24 mouse cellular contexts compared by ENCODE assay signal in genomic region chr4:154197961-154198360, GRCm38 (mm10). TPM values are rescaled to one million over a fixed set of nuclear protein-coding genes. Genes with fewer than 3 reads are reported as not detected.
DNase-seq lines count a peak whose midpoint lies in the region; ATAC-seq and TF ChIP-seq lines count a peak whose summit lies in the region.
"Had no signal": no experiment of that assay in that cellular context is flagged by ENCODE, and none has a peak within 500 bp of the region (broad histone marks: within the 10 kb centered on the region; RNA-seq: fewer than 3 reads in every experiment).

No protein-coding gene starts in this region.

- H3K36me3 ChIP-seq in forebrain, embryonic 11.5 days (ENCODE audit: control insufficient read depth, insufficient read depth, low read length), result no peaks in the 10 kb centered on the region
- H3K36me3 ChIP-seq in forebrain, embryonic 13.5 days (ENCODE audit: poor library complexity, severe bottlenecking), result no peaks in the 10 kb centered on the region
- no peaks in the 10 kb centered on the region for H3K36me3 ChIP-seq in megakaryocyte, embryonic 14.5 days (replicated peaks; ENCODE audit: low read length)
- peaks cover 26% of the 10 kb centered on the region for H3K36me3 ChIP-seq in embryonic facial prominence, embryonic 10.5 days (replicated peaks)
- peaks cover 11% of the 10 kb centered on the region; the same call in 1 of the 2 replicates for H3K36me3 ChIP-seq in limb, embryonic 10.5 days
- H3K36me3 ChIP-seq in kidney, adult 2 months (ENCODE audit: control insufficient read depth, insufficient read depth, low read length), result no peaks in the 10 kb centered on the region
- H3K36me3 ChIP-seq: intestine, embryonic 15.5 days had no signal

- no peak overlapping the region for H3K4me2 ChIP-seq in forebrain, embryonic 11.5 days (ENCODE audit: low read depth, low read length, severe bottlenecking)
- no peak overlapping the region for H3K4me2 ChIP-seq in forebrain, embryonic 13.5 days
- H3K4me2 ChIP-seq: intestine, embryonic 15.5 days had no signal

- DNase-seq in forebrain, embryonic 11.5 days (ENCODE audit: low spot score), result no peak
- DNase-seq in embryonic facial prominence, embryonic 10.5 days (ENCODE audit: low spot score), result peak; percentile 50
- DNase-seq in limb, embryonic 10.5 days (ENCODE audit: low spot score), result no peak
- no peak for DNase-seq in left cerebral cortex, adult 8-10 months (ENCODE audit: low spot score in 2 of 2)
- no peak for DNase-seq in kidney, adult 2 months
- DNase-seq: cerebellum, adult 9-10 months; gastrocnemius, postnatal 10 days; heart, adult 2 months; lung, adult 18-20 months; lung, postnatal 36 days; right cerebral cortex, adult 18-20 months; thymus, postnatal 4 days had no signal

- no peak for ATAC-seq in forebrain, embryonic 11.5 days (replicated peaks; ENCODE audit: low FRiP score)
- no peak for ATAC-seq in forebrain, embryonic 13.5 days
- ATAC-seq in megakaryocyte, adult 5-6 weeks (ENCODE audit: poor library complexity, severe bottlenecking), result no peak
- ATAC-seq: intestine, embryonic 15.5 days had no signal

- H3K27ac ChIP-seq in forebrain, embryonic 11.5 days (ENCODE audit: low read depth, low read length), result no peak overlapping the region
- H3K27ac ChIP-seq in forebrain, embryonic 13.5 days, result no peak overlapping the region
- peak overlapping the region; percentile 89 for H3K27ac ChIP-seq in embryonic facial prominence, embryonic 10.5 days (replicated peaks)
- peak overlapping the region; percentile 73; the same call in 1 of the 2 replicates for H3K27ac ChIP-seq in limb, embryonic 10.5 days
- H3K27ac ChIP-seq in kidney, adult 2 months (ENCODE audit: insufficient read depth, low read depth, low read length), result no peak overlapping the region
- H3K27ac ChIP-seq: heart, adult 2 months; intestine, embryonic 15.5 days; layer of hippocampus, adult 2 months; left cerebral cortex, adult 2 months had no signal

- no peak for TF ChIP-seq POLR2A in kidney, adult 2 months (IDR thresholded peaks at IDR 0.05; ENCODE audit: low read depth, low read length)

- peak overlapping the region; percentile 1; the same call in 1 of the 2 replicates for H3K9ac ChIP-seq in forebrain, embryonic 11.5 days (ENCODE audit: low read length)
- H3K9ac ChIP-seq in forebrain, embryonic 13.5 days, result no peak overlapping the region
- H3K9ac ChIP-seq: intestine, embryonic 15.5 days had no signal

- H3K9me3 ChIP-seq in forebrain, embryonic 11.5 days (ENCODE audit: control insufficient read depth, low read length), result no peaks in the 10 kb centered on the region
- H3K9me3 ChIP-seq in forebrain, embryonic 13.5 days (replicated peaks), result 0 out of 2 replicates have a peak, but pooled peaks cover 6% of the 10 kb centered on the region
- peaks cover 14% of the 10 kb centered on the region for H3K9me3 ChIP-seq in megakaryocyte, embryonic 14.5 days
- no peaks in the 10 kb centered on the region for H3K9me3 ChIP-seq in embryonic facial prominence, embryonic 10.5 days
- no peaks in the 10 kb centered on the region for H3K9me3 ChIP-seq in limb, embryonic 10.5 days (replicated peaks)
- H3K9me3 ChIP-seq: intestine, embryonic 15.5 days had no signal

- H3K27me3 ChIP-seq in forebrain, embryonic 11.5 days (ENCODE audit: control insufficient read depth, insufficient read depth, low read length), result no peaks in the 10 kb centered on the region
- H3K27me3 ChIP-seq in forebrain, embryonic 13.5 days, result no peaks in the 10 kb centered on the region
- peaks cover 25% of the 10 kb centered on the region for H3K27me3 ChIP-seq in megakaryocyte, embryonic 14.5 days (replicated peaks)
- H3K27me3 ChIP-seq in embryonic facial prominence, embryonic 10.5 days (replicated peaks; ENCODE audit: low read depth, poor library complexity, severe bottlenecking), result no peaks in the 10 kb centered on the region
- H3K27me3 ChIP-seq in limb, embryonic 10.5 days (ENCODE audit: low read depth, poor library complexity, severe bottlenecking), result no peaks in the 10 kb centered on the region
- no peaks in the 10 kb centered on the region for H3K27me3 ChIP-seq in kidney, adult 2 months (replicated peaks; ENCODE audit: control insufficient read depth, insufficient read depth, low read length)
- H3K27me3 ChIP-seq: intestine, embryonic 15.5 days had no signal

- WGBS in forebrain, embryonic 11.5 days, result 43% methylated on average over 6 of the region's 6 CpGs
- WGBS in forebrain, embryonic 13.5 days, result 50% methylated on average over 6 of the region's 6 CpGs
- WGBS in embryonic facial prominence, embryonic 10.5 days, result 31% methylated on average over 6 of the region's 6 CpGs
- WGBS in limb, embryonic 10.5 days, result 71% methylated on average over 6 of the region's 6 CpGs
- WGBS in kidney, adult 2 months, result 72% methylated on average over 6 of the region's 6 CpGs

- H3K4me3 ChIP-seq in forebrain, embryonic 11.5 days (ENCODE audit: low read depth, low read length), result no peak overlapping the region
- no peak overlapping the region for H3K4me3 ChIP-seq in forebrain, embryonic 13.5 days
- H3K4me3 ChIP-seq in megakaryocyte, embryonic 14.5 days (replicated peaks), result peak overlapping the region; percentile 11
- H3K4me3 ChIP-seq in embryonic facial prominence, embryonic 10.5 days, result 0 out of 2 replicates have a peak overlapping the region, but pooled peaks have one; percentile 17
- H3K4me3 ChIP-seq in limb, embryonic 10.5 days, result no peak overlapping the region
- no peak overlapping the region for H3K4me3 ChIP-seq in kidney, adult 2 months (ENCODE audit: insufficient read depth, low read depth, low read length)
- H3K4me3 ChIP-seq: erythroblast, embryonic 14.5 days; heart, adult 2 months; intestine, embryonic 15.5 days; layer of hippocampus, adult 2 months; left cerebral cortex, adult 2 months had no signal

- no peak for TF ChIP-seq CTCF in kidney, adult 2 months (conservative IDR thresholded peaks at IDR 0.05; ENCODE audit: insufficient read depth, insufficient read length, low read depth, low read length)

- peaks cover 13% of the 10 kb centered on the region for H3K4me1 ChIP-seq in forebrain, embryonic 11.5 days (replicated peaks; ENCODE audit: control insufficient read depth, insufficient read depth, low read length)
- peaks cover 16% of the 10 kb centered on the region for H3K4me1 ChIP-seq in forebrain, embryonic 13.5 days
- no peaks in the 10 kb centered on the region for H3K4me1 ChIP-seq in megakaryocyte, embryonic 14.5 days
- H3K4me1 ChIP-seq in embryonic facial prominence, embryonic 10.5 days, result peaks cover 54% of the 10 kb centered on the region
- peaks cover 26% of the 10 kb centered on the region for H3K4me1 ChIP-seq in limb, embryonic 10.5 days
- no peaks in the 10 kb centered on the region for H3K4me1 ChIP-seq in kidney, adult 2 months (ENCODE audit: control insufficient read depth, insufficient read depth, low read length)
- H3K4me1 ChIP-seq: intestine, embryonic 15.5 days had no signal

RNA-seq across cellular contexts. Expression of gene Megf6, which starts 27.4 kb away (rescaled TPM):
- polyA plus RNA-seq in forebrain, embryonic 11.5 days (2014; fragmentation: Nextera tagmentation; extraction: Ambion mirVana), result 23.9 and 25.7 TPM in 2 replicates
- 5.8 and 8.1 TPM in 2 replicates for polyA plus RNA-seq in forebrain, embryonic 13.5 days (2015; fragmentation: Nextera tagmentation; extraction: Ambion mirVana)
- not detected in 2 replicates for polyA plus RNA-seq in megakaryocyte, embryonic 14.5 days (2012; ENCODE audit: insufficient read depth, low replicate concordance)
- total RNA-seq in megakaryocyte, adult 5-6 weeks (2015), result not detected in 2 replicates
- total RNA-seq in megakaryocyte, adult 5-6 weeks (2017), result 0.04 TPM in 1 of 2 replicates, not detected in the other
- polyA plus RNA-seq in embryonic facial prominence, embryonic 10.5 days (2016; fragmentation: Nextera tagmentation; extraction: Ambion mirVana), result 37.9 and 38.7 TPM in 2 replicates
- 33.6 and 43.5 TPM in 2 replicates for polyA plus RNA-seq in limb, embryonic 10.5 days (2016; fragmentation: Nextera tagmentation; extraction: Ambion mirVana)
- 1 to 10 TPM; 6.2 to 7.9 (median 7.1) TPM for total RNA-seq in left cerebral cortex, adult 8-10 months (2022)
- 0.55 and 1.2 TPM in 2 replicates for polyA plus RNA-seq in kidney, adult 2 months (2012; rRNA removed)
- total RNA-seq: CH12.LX; monocyte, adult 5-6 weeks had no signal

RNA-seq across cellular contexts. Expression of gene Tprgl, which starts 37.5 kb away (rescaled TPM):
- polyA plus RNA-seq in forebrain, embryonic 11.5 days (2014; fragmentation: Nextera tagmentation; extraction: Ambion mirVana), result 126 and 135 TPM in 2 replicates
- 130 and 134 TPM in 2 replicates for polyA plus RNA-seq in forebrain, embryonic 13.5 days (2015; fragmentation: Nextera tagmentation; extraction: Ambion mirVana)
- 89.3 and 116 TPM in 2 replicates for polyA plus RNA-seq in megakaryocyte, embryonic 14.5 days (2012; ENCODE audit: insufficient read depth, low replicate concordance)
- 75.5 and 90.9 TPM in 2 replicates for total RNA-seq in megakaryocyte, adult 5-6 weeks (2015)
- total RNA-seq in megakaryocyte, adult 5-6 weeks (2017), result 52.4 and 57.3 TPM in 2 replicates
- 108 and 115 TPM in 2 replicates for polyA plus RNA-seq in embryonic facial prominence, embryonic 10.5 days (2016; fragmentation: Nextera tagmentation; extraction: Ambion mirVana)
- polyA plus RNA-seq in limb, embryonic 10.5 days (2016; fragmentation: Nextera tagmentation; extraction: Ambion mirVana), result 100 and 102 TPM in 2 replicates
- total RNA-seq in left cerebral cortex, adult 8-10 months (2022), result 100 to 1,000 TPM; 167 to 191 (median 180) TPM
- polyA plus RNA-seq in kidney, adult 2 months (2012; rRNA removed), result 173 and 177 TPM in 2 replicates

RNA-seq across cellular contexts. Expression of gene Wrap73, which starts 55.8 kb away (rescaled TPM):
- polyA plus RNA-seq in forebrain, embryonic 11.5 days (2014; fragmentation: Nextera tagmentation; extraction: Ambion mirVana), result 44.5 and 52.4 TPM in 2 replicates
- 59.2 and 61.4 TPM in 2 replicates for polyA plus RNA-seq in forebrain, embryonic 13.5 days (2015; fragmentation: Nextera tagmentation; extraction: Ambion mirVana)
- 2.2 and 6.5 TPM in 2 replicates for polyA plus RNA-seq in megakaryocyte, embryonic 14.5 days (2012; ENCODE audit: insufficient read depth, low replicate concordance)
- 9.6 and 9.8 TPM in 2 replicates for total RNA-seq in megakaryocyte, adult 5-6 weeks (2015)
- total RNA-seq in megakaryocyte, adult 5-6 weeks (2017), result 3.6 and 5.3 TPM in 2 replicates
- polyA plus RNA-seq in embryonic facial prominence, embryonic 10.5 days (2016; fragmentation: Nextera tagmentation; extraction: Ambion mirVana), result 45.5 and 50.1 TPM in 2 replicates
- 43.8 and 49.0 TPM in 2 replicates for polyA plus RNA-seq in limb, embryonic 10.5 days (2016; fragmentation: Nextera tagmentation; extraction: Ambion mirVana)
- total RNA-seq in left cerebral cortex, adult 8-10 months (2022), result 10 to 100 TPM; 27.0 to 36.1 (median 31.0) TPM
- polyA plus RNA-seq in kidney, adult 2 months (2012; rRNA removed), result 18.4 and 18.7 TPM in 2 replicates

RNA-seq across cellular contexts. Expression of gene Trp73, which starts 58.0 kb away (rescaled TPM):
- polyA plus RNA-seq in forebrain, embryonic 11.5 days (2014; fragmentation: Nextera tagmentation; extraction: Ambion mirVana), result 6.6 and 11.6 TPM in 2 replicates
- 5.2 and 5.9 TPM in 2 replicates for polyA plus RNA-seq in forebrain, embryonic 13.5 days (2015; fragmentation: Nextera tagmentation; extraction: Ambion mirVana)
- not detected in 2 replicates for polyA plus RNA-seq in megakaryocyte, embryonic 14.5 days (2012; ENCODE audit: insufficient read depth, low replicate concordance)
- total RNA-seq in megakaryocyte, adult 5-6 weeks (2015), result not detected in 2 replicates
- total RNA-seq in megakaryocyte, adult 5-6 weeks (2017), result not detected in 2 replicates
- polyA plus RNA-seq in embryonic facial prominence, embryonic 10.5 days (2016; fragmentation: Nextera tagmentation; extraction: Ambion mirVana), result 0.59 and 0.97 TPM in 2 replicates
- 0.30 and 0.80 TPM in 2 replicates for polyA plus RNA-seq in limb, embryonic 10.5 days (2016; fragmentation: Nextera tagmentation; extraction: Ambion mirVana)
- total RNA-seq in left cerebral cortex, adult 8-10 months (2022), result under 1 TPM; 0.51 to 0.83 (median 0.64) TPM
- 0.03 TPM in 2 replicates for polyA plus RNA-seq in kidney, adult 2 months (2012; rRNA removed)
- total RNA-seq: adrenal gland, adult 18-20 months; gastrocnemius, postnatal 10 days; heart, adult 2 months; heart, postnatal 25 days; liver, adult 2 months; monocyte, adult 5-6 weeks had no signal
- polyA plus RNA-seq: liver, adult 2 months had no signal

Comparison
In these comparisons a context has a peak if more than half of its experiments do, and no peak if none do; other contexts are left out.
1. H3K27ac ChIP-seq: peak in embryonic facial prominence, embryonic 10.5 days (single experiment) and limb, embryonic 10.5 days (single experiment); none in forebrain, embryonic 11.5 days (single experiment), forebrain, embryonic 13.5 days (single experiment) and kidney, adult 2 months (single experiment).
2. H3K4me3 ChIP-seq: peak in megakaryocyte, embryonic 14.5 days (single experiment) and embryonic facial prominence, embryonic 10.5 days (single experiment); none in forebrain, embryonic 11.5 days (single experiment), forebrain, embryonic 13.5 days (single experiment), limb, embryonic 10.5 days (single experiment) and kidney, adult 2 months (single experiment).